Mouse (Mus musculus) kidney, embryonic 16.5 days (tissue): ENCODE results near the gene Cmip. TPM values are rescaled to one million over a fixed set of nuclear protein-coding genes. Genes with fewer than 3 reads are reported as not detected.

Experiments used
- ATAC-seq: fragments of 200-750 bp; cut with Nextera tagmentation; 2 replicates; pipeline ENCODE4 v1.8.0; 2017; ENCODE audit warnings: moderate TSS enrichment; ENCODE audit not compliant: low FRiP score, low TSS enrichment
- H3K27ac ChIP-seq: fragments of 300-500 bp; sonication (generic); 2 replicates; pipeline ENCODE4 v1.5.1; 2014; ENCODE audit warnings: low read length
- H3K27me3 ChIP-seq: fragments of 300-500 bp; sonication (generic); 2 replicates; pipeline ENCODE4 v1.6.1; 2014; ENCODE audit warnings: low read length, control low read depth, mixed read lengths; ENCODE audit not compliant: insufficient read depth
- H3K36me3 ChIP-seq: fragments of 300-500 bp; sonication (generic); 2 replicates; pipeline ENCODE4 v1.6.1; 2014; ENCODE audit warnings: low read length, control low read depth, mixed read lengths; ENCODE audit not compliant: insufficient read depth
- H3K4me1 ChIP-seq: fragments of 300-500 bp; sonication (generic); 2 replicates; pipeline ENCODE4 v1.6.1; 2014; ENCODE audit warnings: low read length, control low read depth, mixed read lengths; ENCODE audit not compliant: insufficient read depth
- H3K4me2 ChIP-seq: fragments of 300-500 bp; sonication (generic); replicated peaks from 2 replicates; pipeline ENCODE4 v1.6.1; 2014; ENCODE audit warnings: low read depth, low read length
- H3K4me3 ChIP-seq: fragments of 300-500 bp; sonication (generic); 2 replicates; pipeline ENCODE4 v1.5.1; 2014; ENCODE audit warnings: mild to moderate bottlenecking, low read length
- H3K9ac ChIP-seq: fragments of 300-500 bp; sonication (generic); replicated peaks from 2 replicates; pipeline ENCODE4 v1.6.1; 2014; ENCODE audit warnings: low read length
- H3K9me3 ChIP-seq: fragments of 300-500 bp; sonication (generic); 2 replicates; pipeline ENCODE4 v1.6.1; 2016; ENCODE audit warnings: low read length, control low read depth
- WGBS: fragments of 180-500 bp; shearing (Covaris S2); extraction: QIAGEN DNeasy Blood & Tissue Kit; methylation state at CpG from one replicate; pipeline ENCODE4 v1.1.7; 2014; 5-methylcytosine and 5-hydroxymethylcytosine counted together
- polyA plus RNA-seq: library from polyadenylated mRNA; unstranded; fragments of >200 nt; fragmentation: Nextera tagmentation; extraction: Ambion mirVana; gene quantifications from 2 replicates; pipeline ENCODE4 v1.2.1, GENCODE M21; 2015

Gene Cmip
- polyA plus RNA-seq, 1 experiment from 2014 or later, result 21.0 TPM

- no peak overlapping the region for H3K4me2 ChIP-seq
- H3K9ac ChIP-seq, result no peak overlapping the region
- no peak for ATAC-seq
- H3K9me3 ChIP-seq, result no peaks in the 10 kb centered on the region
- no peaks in the 10 kb centered on the region for H3K36me3 ChIP-seq
- H3K27me3 ChIP-seq, result no peaks in the 10 kb centered on the region
- 55% methylated on average over 5 of the region's 5 CpGs for WGBS
- H3K27ac ChIP-seq, result no peak overlapping the region
- H3K4me3 ChIP-seq, result no peak overlapping the region
- peaks cover 38% of the 10 kb centered on the region for H3K4me1 ChIP-seq
Measured at GRCm38 (mm10) chr8:117265079-117265478, 8.2 kb downstream of the Cmip start.

GRCm38 (mm10) chr8:117267403-117268129 is 10.7 kb downstream of the Cmip start:
- no peak for ATAC-seq
- Histone ChIP-seq H3K9ac (no peak overlapping the region), H3K4me3 (no peak overlapping the region), H3K27ac (no peak overlapping the region), H3K9me3 (no peaks in the 10 kb centered on the region), H3K27me3 (no peaks in the 10 kb centered on the region), H3K4me1 (peaks cover 17% of the 10 kb centered on the region), H3K4me2 (no peak overlapping the region), H3K36me3 (no peaks in the 10 kb centered on the region)
- 77% methylated on average over 11 of the region's 11 CpGs for WGBS

DNA sequence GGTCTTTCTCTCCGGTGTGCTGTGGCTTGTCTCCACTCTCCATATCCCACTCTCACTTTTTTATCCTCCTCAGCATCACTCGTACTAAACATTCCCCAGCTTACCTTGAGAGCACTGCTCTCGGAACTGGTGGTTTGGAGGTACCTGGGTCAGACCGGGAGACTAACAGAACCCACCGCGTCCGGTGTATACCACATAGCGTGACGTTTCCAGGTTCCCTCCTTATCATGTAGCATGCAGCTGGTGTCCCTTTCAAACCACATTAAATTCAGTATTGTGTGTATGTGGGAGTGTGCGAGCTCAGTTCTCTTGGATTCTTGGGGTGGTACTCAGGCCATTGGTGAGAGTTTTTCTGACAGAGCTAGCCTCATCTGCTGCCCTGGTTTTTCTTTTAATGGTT is 21.4 kb downstream of the Cmip start:
- H3K4me2 ChIP-seq, result no peak overlapping the region
- no peak for ATAC-seq
- no peaks in the 10 kb centered on the region for H3K36me3 ChIP-seq
- 81% methylated on average over 10 of the region's 10 CpGs for WGBS
- H3K27me3 ChIP-seq, result no peaks in the 10 kb centered on the region
- H3K9me3 ChIP-seq, result no peaks in the 10 kb centered on the region
- no peak overlapping the region for H3K4me3 ChIP-seq
- H3K4me1 ChIP-seq, result peaks cover 35% of the 10 kb centered on the region
- no peak overlapping the region for H3K27ac ChIP-seq
- H3K9ac ChIP-seq, result no peak overlapping the region

GRCm38 (mm10) chr8:117278668-117279132 is 21.8 kb downstream of the Cmip start:
- 66% methylated on average over 20 of the region's 20 CpGs for WGBS
- H3K4me3 ChIP-seq, result no peak overlapping the region
- no peak overlapping the region for H3K4me2 ChIP-seq
- no peaks in the 10 kb centered on the region for H3K9me3 ChIP-seq
- no peak overlapping the region for H3K27ac ChIP-seq
- no peak for ATAC-seq
- H3K4me1 ChIP-seq, result peaks cover 38% of the 10 kb centered on the region
- H3K27me3 ChIP-seq, result no peaks in the 10 kb centered on the region
- H3K9ac ChIP-seq, result no peak overlapping the region
- no peaks in the 10 kb centered on the region for H3K36me3 ChIP-seq

- 81% methylated on average over 7 of the region's 7 CpGs for WGBS
- ATAC-seq, result 0 out of 2 replicates have a peak, but pooled peaks have one; percentile 16
Measured at GRCm38 (mm10) chr8:117280488-117280887, 23.6 kb downstream of the Cmip start.

DNA sequence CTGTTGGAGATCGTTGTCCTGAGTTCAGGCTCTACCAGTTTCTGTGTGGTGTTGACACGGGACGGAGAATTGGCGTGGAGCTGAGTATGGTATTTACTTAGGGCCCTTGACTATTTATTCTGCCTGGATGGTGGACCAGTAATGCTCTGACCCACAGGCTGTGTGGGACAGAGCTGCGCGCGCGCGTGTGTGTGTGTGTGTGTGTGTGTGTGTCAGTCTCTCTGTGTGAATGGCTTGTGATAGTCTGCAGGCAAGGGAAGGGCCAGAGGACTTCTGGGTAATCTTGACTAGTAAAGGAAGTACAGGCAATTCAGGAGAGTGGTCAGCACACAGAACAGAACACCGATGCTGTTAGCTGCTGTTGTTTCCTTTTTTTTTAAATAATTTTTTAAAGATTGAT is 24.8 kb downstream of the Cmip start:
- H3K27me3 ChIP-seq, result no peaks in the 10 kb centered on the region
- no peak overlapping the region for H3K4me3 ChIP-seq
- no peak for ATAC-seq
- H3K9me3 ChIP-seq, result no peaks in the 10 kb centered on the region
- peak overlapping the region; percentile 52 for H3K27ac ChIP-seq
- peaks cover 11% of the 10 kb centered on the region; the same call in 1 of the 2 replicates for H3K36me3 ChIP-seq
- H3K4me1 ChIP-seq, result peaks cover 41% of the 10 kb centered on the region
- 79% methylated on average over 10 of the region's 10 CpGs for WGBS
- peak overlapping the region; percentile 5; the same call in 1 of the 2 replicates for H3K4me2 ChIP-seq
- no peak overlapping the region for H3K9ac ChIP-seq

More at GRCm38 (mm10) chr8:117280488-117280887, 23.6 kb downstream of the Cmip start:
- H3K27ac ChIP-seq, result 0 out of 2 replicates have a peak overlapping the region, but pooled peaks have one; percentile 43
- H3K9ac ChIP-seq, result no peak overlapping the region
- no peak overlapping the region for H3K4me2 ChIP-seq
- no peaks in the 10 kb centered on the region for H3K27me3 ChIP-seq
- no peaks in the 10 kb centered on the region for H3K9me3 ChIP-seq
- H3K4me3 ChIP-seq, result no peak overlapping the region
- H3K4me1 ChIP-seq, result peaks cover 41% of the 10 kb centered on the region
- peaks cover 7% of the 10 kb centered on the region; the same call in 1 of the 2 replicates for H3K36me3 ChIP-seq

DNA sequence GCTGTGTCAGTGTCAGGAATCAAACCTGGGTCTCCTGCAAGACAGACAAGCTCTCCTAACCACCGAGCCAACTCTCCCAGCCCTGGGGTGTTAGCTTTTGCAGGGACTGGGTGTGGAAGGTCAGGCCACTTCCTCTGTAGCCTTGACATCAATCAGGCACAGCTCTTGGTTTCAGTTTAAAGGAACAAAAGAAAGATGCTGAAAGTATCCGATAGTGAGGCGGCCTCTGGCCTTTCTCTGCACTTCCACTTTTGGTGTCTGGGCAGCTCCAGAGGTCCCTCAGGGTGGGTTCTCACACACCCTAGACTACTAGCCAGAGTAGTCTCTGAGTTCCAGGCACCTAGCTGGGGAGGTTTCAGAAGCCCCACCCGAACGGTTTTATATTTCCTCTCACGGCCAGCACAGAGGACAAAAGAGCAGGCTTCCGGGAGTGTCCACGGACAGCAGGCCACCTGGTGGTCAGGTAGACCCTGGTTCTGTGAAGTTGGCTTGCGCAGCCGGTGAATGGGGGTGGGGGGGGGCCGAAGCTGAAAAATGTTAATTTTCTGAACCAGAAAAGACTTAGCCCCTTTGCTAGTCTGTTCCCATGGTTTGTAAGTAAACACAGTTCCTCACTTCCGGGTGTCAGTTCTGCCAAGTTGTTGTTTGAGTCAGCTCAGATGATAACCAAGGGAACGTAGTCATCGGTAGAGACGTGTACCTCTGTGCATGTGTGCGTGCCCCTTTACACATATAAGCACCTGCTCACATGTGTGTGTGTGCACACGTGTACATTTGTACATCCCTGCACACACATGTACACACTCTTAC is 25.5 kb downstream of the Cmip start:
- Histone ChIP-seq H3K36me3 (peaks cover 11% of the 10 kb centered on the region; the same call in 1 of the 2 replicates), H3K4me2 (peak overlapping the region; percentile 5; the same call in 1 of the 2 replicates), H3K9me3 (no peaks in the 10 kb centered on the region), H3K27me3 (no peaks in the 10 kb centered on the region), H3K27ac (peak overlapping the region; percentile 52), H3K4me1 (peaks cover 41% of the 10 kb centered on the region), H3K4me3 (no peak overlapping the region), H3K9ac (no peak overlapping the region)
- 40% methylated on average over 17 of the region's 17 CpGs for WGBS
- ATAC-seq, result 0 out of 2 replicates have a peak, but pooled peaks have one; percentile 36

GRCm38 (mm10) chr8:117284768-117285484 is 28.1 kb downstream of the Cmip start:
- H3K4me3 ChIP-seq, result no peak overlapping the region
- no peaks in the 10 kb centered on the region for H3K27me3 ChIP-seq
- H3K4me1 ChIP-seq, result peaks cover 38% of the 10 kb centered on the region
- no peak for ATAC-seq
- H3K4me2 ChIP-seq, result no peak overlapping the region
- peaks cover 11% of the 10 kb centered on the region; the same call in 1 of the 2 replicates for H3K36me3 ChIP-seq
- H3K9ac ChIP-seq, result no peak overlapping the region
- 78% methylated on average over 9 of the region's 9 CpGs for WGBS
- no peaks in the 10 kb centered on the region for H3K9me3 ChIP-seq
- no peak overlapping the region for H3K27ac ChIP-seq

- 52% methylated on average over 8 of the region's 8 CpGs for WGBS
- H3K4me2 ChIP-seq, result no peak overlapping the region
- no peak for ATAC-seq
- no peak overlapping the region for H3K9ac ChIP-seq
- peaks cover 11% of the 10 kb centered on the region; the same call in 1 of the 2 replicates for H3K36me3 ChIP-seq
- H3K4me3 ChIP-seq, result no peak overlapping the region
- H3K27me3 ChIP-seq, result no peaks in the 10 kb centered on the region
- no peak overlapping the region for H3K27ac ChIP-seq
- peaks cover 18% of the 10 kb centered on the region; the same call in 1 of the 2 replicates for H3K4me1 ChIP-seq
- H3K9me3 ChIP-seq, result no peaks in the 10 kb centered on the region
Measured at GRCm38 (mm10) chr8:117287966-117288365, 31.1 kb downstream of the Cmip start.
